Mouse (Mus musculus): Measurements from ENCODE around the gene Ppfia4.

Ppfia4 gene

GRCm38 (mm10) chr1:134339162-134339561 lies 6.4 kb upstream of the Ppfia4 start:
- DNase-seq (ENCODE audit: low read depth, low spot score), result no peak

- no peak for DNase-seq (ENCODE audit: low read depth, low spot score)
Measured at GRCm38 (mm10) chr1:134336958-134337710, 4.4 kb upstream of the Ppfia4 start.

GRCm38 (mm10) chr1:134335924-134336810 lies 3.4 kb upstream of the Ppfia4 start:
- no peak for DNase-seq (ENCODE audit: low read depth, low spot score)

GRCm38 (mm10) chr1:134335211-134335923 lies 2.6 kb upstream of the Ppfia4 start:
- no peak for DNase-seq (ENCODE audit: low read depth, low spot score)

GRCm38 (mm10) chr1:134334111-134334827 lies 1.5 kb upstream of the Ppfia4 start:
- no peak for DNase-seq (ENCODE audit: low read depth, low spot score)

- DNase-seq (ENCODE audit: low read depth, low spot score), result no peak
Measured at GRCm38 (mm10) chr1:134333371-134334110, 813 bp upstream of the Ppfia4 start.

GRCm38 (mm10) chr1:134331879-134332635 lies 671 bp downstream of the Ppfia4 start:
- peak; percentile 72 for DNase-seq (ENCODE audit: low read depth, low spot score)

GRCm38 (mm10) chr1:134326841-134327346 lies 5.8 kb downstream of the Ppfia4 start:
- DNase-seq (ENCODE audit: low read depth, low spot score), result no peak

GRCm38 (mm10) chr1:134322591-134322990 lies 10.1 kb downstream of the Ppfia4 start:
- peak; percentile 47 for DNase-seq (ENCODE audit: low read depth, low spot score)

GRCm38 (mm10) chr1:134320691-134321301 lies 11.9 kb downstream of the Ppfia4 start:
- no peak for DNase-seq (ENCODE audit: low read depth, low spot score)

- no peak for DNase-seq (ENCODE audit: low read depth, low spot score)
Measured at GRCm38 (mm10) chr1:134318261-134318660, 14.5 kb downstream of the Ppfia4 start.

- no peak for DNase-seq (ENCODE audit: low read depth, low spot score)
Measured at GRCm38 (mm10) chr1:134316361-134316760, 16.4 kb downstream of the Ppfia4 start.

GRCm38 (mm10) chr1:134315181-134315580 lies 17.5 kb downstream of the Ppfia4 start:
- no peak for DNase-seq (ENCODE audit: low read depth, low spot score)

- DNase-seq (ENCODE audit: low read depth, low spot score), result no peak
Measured at GRCm38 (mm10) chr1:134311760-134312159, 21.0 kb downstream of the Ppfia4 start.

- no peak for DNase-seq (ENCODE audit: low read depth, low spot score)
Measured at GRCm38 (mm10) chr1:134310729-134311128, 22.0 kb downstream of the Ppfia4 start.

GRCm38 (mm10) chr1:134310291-134310690 lies 22.4 kb downstream of the Ppfia4 start:
- DNase-seq (ENCODE audit: low read depth, low spot score), result no peak

GRCm38 (mm10) chr1:134307409-134307808 lies 25.3 kb downstream of the Ppfia4 start:
- no peak for DNase-seq (ENCODE audit: low read depth, low spot score)

GRCm38 (mm10) chr1:134304940-134305339 lies 27.8 kb downstream of the Ppfia4 start:
- DNase-seq (ENCODE audit: low read depth, low spot score), result no peak

GRCm38 (mm10) chr1:134302568-134303238 lies 30.0 kb downstream of the Ppfia4 start:
- DNase-seq (ENCODE audit: low read depth, low spot score), result peak; percentile 83
